Mouse (Mus musculus) liver, embryonic 11.5 days (tissue): Measurements from ENCODE around the gene Erbb3. TPM values are rescaled to one million over a fixed set of nuclear protein-coding genes. Genes with fewer than 3 reads are reported as not detected.
A peak's percentile ranks its signal among the peaks of the same experiment; 100 is the strongest.
"Not testable (repeated sequence)": the region's sequence is repeated elsewhere in the genome, so short reads cannot be mapped to it uniquely, and the experiment has no call there.

Experiments used
- ATAC-seq: fragments of 200-750 bp; cut with Nextera tagmentation; replicated peaks from 2 replicates; pipeline ENCODE4 v1.8.0; 2017; ENCODE audit warnings: moderate number of reproducible peaks, mild to moderate bottlenecking, moderate TSS enrichment, moderate library complexity; ENCODE audit not compliant: low FRiP score
- DNase-seq: peaks from one replicate; pipeline ENCODE4 v3.0.0-alpha.2; 2017; ENCODE audit warnings: low spot score
- H3K27ac ChIP-seq: fragments of 300-500 bp; sonication (generic); 2 replicates; pipeline ENCODE4 v1.5.1; 2014; ENCODE audit warnings: mild to moderate bottlenecking, low read depth, low read length, control low read depth
- H3K27me3 ChIP-seq: fragments of 300-500 bp; sonication (generic); replicated peaks from 2 replicates; pipeline ENCODE4 v1.6.1; 2014; ENCODE audit warnings: low read length, mixed read lengths; ENCODE audit not compliant: control insufficient read depth, insufficient read depth
- H3K36me3 ChIP-seq: fragments of 300-500 bp; sonication (generic); 2 replicates; pipeline ENCODE4 v1.6.1; 2014; ENCODE audit warnings: mild to moderate bottlenecking, low read length, moderate library complexity, mixed read lengths; ENCODE audit not compliant: control insufficient read depth, insufficient read depth
- H3K4me1 ChIP-seq: fragments of 300-500 bp; sonication (generic); replicated peaks from 2 replicates; pipeline ENCODE4 v1.6.1; 2014; ENCODE audit warnings: low read length, mixed read lengths; ENCODE audit not compliant: control insufficient read depth, insufficient read depth
- H3K4me2 ChIP-seq: fragments of 300-500 bp; sonication (generic); 2 replicates; pipeline ENCODE4 v1.6.1; 2014; ENCODE audit warnings: mild to moderate bottlenecking, control low read depth, moderate library complexity
- H3K4me3 ChIP-seq: fragments of 300-500 bp; sonication (generic); 2 replicates; pipeline ENCODE4 v1.5.1; 2014; ENCODE audit warnings: low read depth, low read length, control low read depth
- H3K9ac ChIP-seq: fragments of 300-500 bp; sonication (generic); 2 replicates; pipeline ENCODE4 v1.6.1; 2014; ENCODE audit warnings: low read depth, low read length, control low read depth
- H3K9me3 ChIP-seq: fragments of 300-500 bp; sonication (generic); 2 replicates; pipeline ENCODE4 v1.6.1; 2016; ENCODE audit warnings: low read length, inconsistent platforms, mixed read lengths; ENCODE audit not compliant: control insufficient read depth
- WGBS: fragments of 180-500 bp; shearing (Covaris S2); extraction: QIAGEN DNeasy Blood & Tissue Kit; methylation state at CpG from one replicate; pipeline ENCODE4 v1.1.7; 2014; 5-methylcytosine and 5-hydroxymethylcytosine counted together
- polyA plus RNA-seq: library from polyadenylated mRNA; unstranded; fragments of >200 nt; fragmentation: Nextera tagmentation; extraction: Ambion mirVana; gene quantifications from 2 replicates; pipeline ENCODE4 v1.2.1, GENCODE M21; 2014

Gene Erbb3
- polyA plus RNA-seq, 1 experiment from 2014 or later, result 3.0 TPM

- H3K4me2 ChIP-seq, H3K9me3 ChIP-seq, H3K36me3 ChIP-seq, ATAC-seq, H3K27me3 ChIP-seq, H3K9ac ChIP-seq, H3K27ac ChIP-seq, DNase-seq, H3K4me3 ChIP-seq, H3K4me1 ChIP-seq: not testable (repeated sequence)
- WGBS, result 81% methylated on average over 6 of the region's 7 CpGs
Observed at GRCm38 (mm10) chr10:128615798-128616448, 26.5 kb upstream of the Erbb3 start.

DNA sequence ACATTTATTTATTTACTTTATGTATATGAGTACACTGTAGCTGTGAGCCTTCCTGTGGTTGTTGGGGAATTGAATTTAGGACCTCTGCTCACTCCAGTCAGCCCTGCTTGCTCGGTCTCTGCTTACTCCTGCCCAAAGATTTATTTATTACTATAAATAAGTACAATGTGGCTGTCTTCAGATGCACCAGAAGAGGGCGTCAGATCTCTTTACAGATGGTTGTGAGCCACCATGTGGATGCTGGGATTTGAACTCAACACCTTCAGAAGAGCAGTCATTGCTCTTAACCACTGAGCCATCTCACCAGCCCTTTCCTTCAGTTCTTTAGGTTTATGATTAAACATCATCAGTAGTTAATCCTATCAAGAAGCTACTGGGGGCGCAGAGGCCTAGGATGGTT is 25.5 kb upstream of the Erbb3 start:
- no peak overlapping the region for H3K4me2 ChIP-seq
- no peak for DNase-seq
- no peaks in the 10 kb centered on the region; the same call in 1 of the 2 replicates for H3K27me3 ChIP-seq
- 56% methylated on average over 3 of the region's 3 CpGs for WGBS
- no peaks in the 10 kb centered on the region for H3K36me3 ChIP-seq
- ATAC-seq, result no peak
- peaks cover 2% of the 10 kb centered on the region; the same call in 1 of the 2 replicates for H3K4me1 ChIP-seq
- no peak overlapping the region for H3K4me3 ChIP-seq
- no peak overlapping the region for H3K9ac ChIP-seq
- no peak overlapping the region for H3K27ac ChIP-seq
- H3K9me3 ChIP-seq, result no peaks in the 10 kb centered on the region

DNA sequence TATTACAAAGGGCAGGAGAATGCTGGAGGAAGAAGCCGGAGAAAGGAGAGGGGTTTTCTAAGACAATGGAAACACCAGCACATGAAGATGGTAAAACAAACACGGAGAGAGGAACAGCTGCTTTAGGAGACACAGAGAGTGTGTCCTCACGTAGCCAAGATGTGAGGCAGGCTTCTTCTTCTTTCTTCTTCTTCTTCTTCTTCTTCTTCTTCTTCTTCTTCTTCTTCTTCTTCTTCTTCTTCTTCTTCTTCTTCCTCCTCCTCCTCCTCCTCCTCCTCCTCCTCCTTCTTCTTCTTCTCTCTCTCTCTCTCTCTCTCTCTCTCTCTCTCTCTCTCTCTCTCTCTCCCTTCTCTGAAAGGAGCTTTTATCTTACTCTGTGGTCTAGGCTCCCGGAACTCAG is 24.4 kb upstream of the Erbb3 start:
- not testable (repeated sequence) for H3K4me1 ChIP-seq, H3K4me2 ChIP-seq, H3K4me3 ChIP-seq, H3K9me3 ChIP-seq, H3K9ac ChIP-seq, H3K27me3 ChIP-seq, ATAC-seq, DNase-seq, H3K36me3 ChIP-seq, H3K27ac ChIP-seq
- WGBS, result 48% methylated on average over 4 of the region's 4 CpGs

GRCm38 (mm10) chr10:128613154-128613440 is 23.6 kb upstream of the Erbb3 start:
- Histone ChIP-seq H3K4me1 (peaks cover 2% of the 10 kb centered on the region; the same call in 1 of the 2 replicates), H3K4me2 (peak overlapping the region; percentile 54), H3K27ac (no peak overlapping the region), H3K9ac (0 out of 2 replicates have a peak overlapping the region, but pooled peaks have one; percentile 17), H3K36me3 (no peaks in the 10 kb centered on the region), H3K4me3 (peak overlapping the region; percentile 19; the same call in 1 of the 2 replicates), H3K9me3 (no peaks in the 10 kb centered on the region), H3K27me3 (no peaks in the 10 kb centered on the region; the same call in 1 of the 2 replicates)
- ATAC-seq, result peak; percentile 42
- no peak for DNase-seq
- 36% methylated on average over 6 of the region's 6 CpGs for WGBS

DNA sequence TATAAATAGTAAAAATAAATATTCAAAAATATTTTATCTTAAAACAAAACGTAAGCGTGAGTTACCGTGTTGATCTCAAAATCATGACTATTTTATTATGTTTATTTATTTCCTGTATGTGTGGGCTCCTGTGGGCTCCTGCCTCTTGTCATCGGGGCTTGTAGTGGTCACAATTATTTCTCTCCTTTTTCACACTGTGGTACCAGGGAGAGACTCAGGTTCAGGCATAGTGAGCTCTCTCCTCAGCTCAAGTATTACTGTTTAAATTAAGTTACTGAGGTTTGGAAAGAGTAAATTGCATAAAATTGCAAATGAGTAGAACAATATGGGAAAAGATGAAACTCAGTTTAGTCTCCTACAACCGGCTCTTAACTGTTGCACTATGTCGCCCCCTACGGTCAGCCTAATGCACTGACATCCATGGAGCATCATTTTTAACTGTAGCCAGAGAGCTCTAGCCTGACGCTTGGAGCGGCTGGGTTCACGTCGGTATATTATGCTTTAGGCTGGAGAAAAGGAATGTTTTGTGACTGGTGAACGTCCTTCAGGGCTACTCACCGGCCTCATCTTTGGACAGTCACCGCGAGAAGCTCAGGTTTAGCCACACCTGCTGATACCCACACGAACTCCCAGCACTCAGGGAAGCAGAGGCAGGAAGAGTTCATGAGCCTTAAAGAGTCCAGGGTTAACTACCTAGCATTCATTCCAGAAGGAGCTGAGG is 23.1 kb upstream of the Erbb3 start:
- WGBS, result 13% methylated on average over 16 of the region's 16 CpGs
- peak overlapping the region; percentile 19; the same call in 1 of the 2 replicates for H3K4me3 ChIP-seq

GRCm38 (mm10) chr10:128606483-128606882 is 17.0 kb upstream of the Erbb3 start:
- no peaks in the 10 kb centered on the region for H3K4me1 ChIP-seq
- H3K27me3 ChIP-seq, result no peaks in the 10 kb centered on the region
- H3K9me3 ChIP-seq, result no peaks in the 10 kb centered on the region
- no peak overlapping the region for H3K4me2 ChIP-seq
- DNase-seq (no peak), ATAC-seq (no peak)
- 38% methylated on average over 2 of the region's 2 CpGs for whole genome bisulfite sequencing
- no peak overlapping the region for H3K4me3 ChIP-seq
- H3K27ac ChIP-seq, result no peak overlapping the region
- no peak overlapping the region for H3K9ac ChIP-seq
- no peaks in the 10 kb centered on the region for H3K36me3 ChIP-seq

More for the DNA sequence above, 23.1 kb upstream of the Erbb3 start:
- Histone ChIP-seq H3K27ac (no peak overlapping the region), H3K27me3 (no peaks in the 10 kb centered on the region; the same call in 1 of the 2 replicates), H3K9me3 (no peaks in the 10 kb centered on the region), H3K9ac (0 out of 2 replicates have a peak overlapping the region, but pooled peaks have one; percentile 17), H3K36me3 (no peaks in the 10 kb centered on the region), H3K4me1 (peaks cover 2% of the 10 kb centered on the region; the same call in 1 of the 2 replicates), H3K4me2 (peak overlapping the region; percentile 54)
- ATAC-seq (peak; percentile 81), DNase-seq (peak; percentile 68)

DNA sequence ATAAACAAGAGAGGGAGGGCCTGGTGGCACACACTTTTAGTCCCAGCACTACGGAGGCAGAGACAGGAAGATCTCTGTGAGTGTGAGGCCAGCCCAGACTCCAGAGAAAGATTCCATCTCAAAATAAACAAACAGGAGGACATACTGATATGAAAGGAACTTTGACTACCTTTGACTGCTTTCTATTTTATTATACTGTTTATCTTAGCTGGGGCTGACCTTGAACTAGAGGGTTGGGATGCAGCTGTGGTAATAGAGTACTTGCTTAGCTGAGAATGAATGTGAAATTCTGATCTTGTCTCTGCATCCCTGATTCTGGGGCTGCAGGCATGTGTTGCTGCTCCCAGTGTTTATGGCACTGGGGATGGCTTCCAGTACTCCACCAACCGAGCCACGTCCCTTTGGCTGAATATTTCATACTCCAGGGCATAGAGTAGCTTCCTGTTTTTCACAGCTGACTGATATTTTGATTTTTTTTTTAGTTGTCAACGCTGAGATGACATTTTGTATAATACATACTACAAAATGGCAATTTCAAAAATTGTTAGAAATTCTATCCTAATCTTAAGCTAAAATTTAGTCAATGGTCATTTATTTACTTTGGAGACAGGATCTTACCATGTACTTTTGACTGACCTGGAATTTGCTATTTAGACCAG is 13.1 kb upstream of the Erbb3 start:
- Histone ChIP-seq H3K4me3 (no peak overlapping the region), H3K4me1 (no peaks in the 10 kb centered on the region), H3K27me3 (no peaks in the 10 kb centered on the region), H3K9ac (no peak overlapping the region), H3K27ac (no peak overlapping the region), H3K9me3 (no peaks in the 10 kb centered on the region), H3K36me3 (no peaks in the 10 kb centered on the region), H3K4me2 (no peak overlapping the region)
- DNase-seq, result no peak
- WGBS, result 73% methylated on average over 4 of the region's 4 CpGs
- ATAC-seq, result no peak

DNA sequence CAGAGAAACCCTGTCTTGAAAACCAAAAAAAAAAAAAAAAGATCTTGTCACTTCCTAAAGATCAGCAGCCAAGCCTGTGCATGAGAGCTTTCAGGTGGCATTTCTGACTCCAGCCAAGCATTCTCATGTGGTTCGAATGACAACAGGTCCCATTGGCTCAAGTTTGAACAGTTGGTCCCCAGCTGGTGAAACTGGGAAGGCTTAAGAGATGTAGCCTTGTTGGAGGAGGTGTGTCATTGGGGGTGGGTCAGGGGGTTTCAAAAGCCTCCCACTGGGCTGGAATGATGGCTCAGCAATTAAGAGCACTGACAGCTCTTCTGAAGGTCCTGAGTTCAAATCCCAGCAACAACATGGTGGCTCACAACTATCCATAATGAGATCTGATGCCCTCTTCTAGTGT is 12.0 kb upstream of the Erbb3 start:
- H3K9ac ChIP-seq, result no peak overlapping the region
- H3K4me1 ChIP-seq, result no peaks in the 10 kb centered on the region
- H3K27me3 ChIP-seq, result no peaks in the 10 kb centered on the region
- H3K9me3 ChIP-seq, result no peaks in the 10 kb centered on the region
- H3K27ac ChIP-seq, result no peak overlapping the region
- no peak for DNase-seq
- no peak overlapping the region for H3K4me2 ChIP-seq
- no peak for ATAC-seq
- WGBS, result 87% methylated on average over 1 of the region's 1 CpGs
- H3K4me3 ChIP-seq, result no peak overlapping the region
- no peaks in the 10 kb centered on the region for H3K36me3 ChIP-seq
